Mouse (Mus musculus) lung, postnatal 4 days (tissue): ENCODE measurements around the gene Prkrip1.

ENCODE experiments used
- DNase-seq, 2 experiments: peaks; one replicate each; pipeline ENCODE4 v3.0.0; 2021

Prkrip1 gene

GRCm38 (mm10) chr5:136160084-136160483 lies 38.7 kb downstream of the Prkrip1 start:
- DNase-seq = peak; percentile 40 to 83

- peak in 1 of 2 experiments; percentile 77 for DNase-seq
These were observed 43.4 kb downstream of the Prkrip1 start for GRCm38 (mm10) chr5:136155399-136155798.

GRCm38 (mm10) chr5:136152365-136152764 lies 46.4 kb downstream of the Prkrip1 start:
- no peak for DNase-seq

- DNase-seq = peak; percentile 41 to 47
These were observed 49.6 kb downstream of the Prkrip1 start for GRCm38 (mm10) chr5:136149134-136149576.

- DNase-seq = no peak
These were observed 51.1 kb downstream of the Prkrip1 start for GRCm38 (mm10) chr5:136147704-136148103.

- peak in 1 of 2 experiments; percentile 31 for DNase-seq
These were observed 51.8 kb downstream of the Prkrip1 start for GRCm38 (mm10) chr5:136146936-136147335.

- DNase-seq = peak; percentile 66 to 85
These were observed 53.9 kb downstream of the Prkrip1 start for GRCm38 (mm10) chr5:136144606-136145430.

GRCm38 (mm10) chr5:136143161-136143755 lies 55.5 kb downstream of the Prkrip1 start:
- DNase-seq = peak in 1 of 2 experiments; percentile 32

- DNase-seq = no peak
These were observed 56.0 kb downstream of the Prkrip1 start for GRCm38 (mm10) chr5:136142746-136143145.

GRCm38 (mm10) chr5:136140057-136140482 lies 58.7 kb downstream of the Prkrip1 start:
- DNase-seq = no peak

- no peak for DNase-seq
These were observed 59.4 kb downstream of the Prkrip1 start for GRCm38 (mm10) chr5:136139393-136139792.

- DNase-seq = peak; percentile 44 to 67
These were observed 61.0 kb downstream of the Prkrip1 start for GRCm38 (mm10) chr5:136137658-136138274.

- DNase-seq = no peak
These were observed 62.3 kb downstream of the Prkrip1 start for GRCm38 (mm10) chr5:136136292-136136990.

- DNase-seq = peak; percentile 97 to 98
These were observed 63.0 kb downstream of the Prkrip1 start, which contains the start of the genes Lrwd1 and Alkbh4 for GRCm38 (mm10) chr5:136135571-136136291. Lrwd1 (minus strand) TSS chr5:136136074. Alkbh4 (plus strand) TSS chr5:136136146.
